Mouse (Mus musculus): ENCODE results near the gene Rasgef1a.

DNA sequence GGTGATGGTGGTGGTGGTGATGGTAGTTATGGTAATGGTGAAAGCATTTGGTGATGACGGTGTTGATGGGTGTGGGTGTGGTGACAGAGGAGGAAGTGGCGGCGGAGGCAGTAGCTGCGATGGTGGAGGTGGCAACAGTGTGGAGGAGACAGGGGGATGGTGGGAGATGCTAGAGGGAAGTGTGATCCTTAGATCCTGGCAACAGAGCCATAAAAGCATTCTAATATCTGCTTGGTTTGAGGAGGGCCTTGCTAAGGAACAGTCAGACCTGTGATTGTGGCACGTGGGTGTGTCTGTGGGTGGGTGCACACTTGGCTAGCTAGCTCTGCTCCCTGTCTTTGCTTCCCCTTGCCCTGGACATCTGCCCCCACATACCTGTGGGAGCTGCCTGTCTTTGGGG is 7.4 kb downstream of the Rasgef1a start:
- TF ChIP-seq POLR2A (IDR thresholded peaks at IDR 0.05; ENCODE audit: insufficient read length, low read depth), result no peak
- no peak for TF ChIP-seq MYOG (IDR thresholded peaks at IDR 0.05; ENCODE audit: control insufficient read depth in 1 of 3, insufficient read depth in 1 of 3, insufficient read length in 2 of 3, low read depth in 2 of 3)
- TF ChIP-seq POLR2AphosphoS2 (IDR thresholded peaks at IDR 0.05; ENCODE audit: insufficient read length, low read depth), result no peak
- no peak for TF ChIP-seq TCF12 (IDR thresholded peaks at IDR 0.05; ENCODE audit: insufficient read depth, poor library complexity, severe bottlenecking)
- TF ChIP-seq MAX (IDR thresholded peaks at IDR 0.05; ENCODE audit: low read depth), result no peak
- TF ChIP-seq REST (IDR thresholded peaks at IDR 0.05; ENCODE audit: insufficient read depth, insufficient read length), result no peak
- TF ChIP-seq USF1 (IDR thresholded peaks at IDR 0.05; ENCODE audit: low read depth), result no peak
